Mouse (Mus musculus) liver, adult 10 weeks (tissue): ENCODE results near the gene Gm4312. TPM values are rescaled to one million over a fixed set of nuclear protein-coding genes. Genes with fewer than 3 reads are reported as not detected.

Source experiments
- polyA plus RNA-seq: library from polyadenylated mRNA; stranded (reverse); fragments of 350-450 nt; fragmentation: Illumina TruSeq; extraction: RNeasy Lipid Tissue Mini Kit (QIAGEN cat#74804); gene quantifications from one replicate; pipeline ENCODE4 v1.2.3, GENCODE M21; 2014; ENCODE audit warnings: low read depth, low replicate concordance

Gm4312 gene
- polyA plus RNA-seq, result not detected

DNA sequence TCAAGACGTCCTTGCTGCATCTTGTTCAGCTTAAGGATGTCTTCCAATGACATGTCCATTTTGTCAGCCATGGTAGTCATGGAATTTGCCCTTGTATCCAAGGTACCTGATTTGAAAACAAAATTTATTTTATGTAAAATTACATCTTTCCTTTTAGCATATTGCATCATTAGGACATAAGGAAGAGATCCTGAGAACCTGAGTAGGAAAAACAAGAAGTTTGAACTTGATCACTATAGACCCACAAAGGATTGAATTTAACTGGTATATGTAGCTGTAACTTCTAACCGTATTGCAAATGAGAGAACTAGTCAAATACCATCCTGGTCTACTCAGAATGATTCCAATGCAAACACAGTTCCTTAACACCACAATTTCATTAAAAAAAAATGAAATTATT, at the start of gene Gm4312:
Gene Gm4312, minus strand, starts transcription at position 101 of the 400 bp plus-strand sequence.

DNA sequence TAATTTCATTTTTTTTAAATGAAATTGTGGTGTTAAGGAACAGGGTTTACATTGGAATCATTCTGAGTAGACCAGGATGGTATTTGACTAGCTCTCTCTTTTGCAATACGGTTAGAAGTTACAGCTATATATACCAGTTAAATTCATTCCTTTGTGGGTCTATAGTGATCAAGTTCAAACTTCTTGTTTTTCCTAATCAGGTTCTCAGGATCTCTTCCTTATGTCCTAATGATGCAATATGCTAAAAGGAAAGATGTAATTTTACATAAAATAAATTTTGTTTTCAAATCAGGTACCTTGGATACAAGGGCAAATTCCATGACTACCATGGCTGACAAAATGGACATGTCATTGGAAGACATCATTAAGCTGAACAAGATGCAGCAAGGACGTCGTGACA, 21.3 kb downstream of the Gm4312 start, which contains the start of gene Gm4307:
Gene Gm4307, plus strand, starts transcription at position 301 of the 400 bp plus-strand sequence.

DNA sequence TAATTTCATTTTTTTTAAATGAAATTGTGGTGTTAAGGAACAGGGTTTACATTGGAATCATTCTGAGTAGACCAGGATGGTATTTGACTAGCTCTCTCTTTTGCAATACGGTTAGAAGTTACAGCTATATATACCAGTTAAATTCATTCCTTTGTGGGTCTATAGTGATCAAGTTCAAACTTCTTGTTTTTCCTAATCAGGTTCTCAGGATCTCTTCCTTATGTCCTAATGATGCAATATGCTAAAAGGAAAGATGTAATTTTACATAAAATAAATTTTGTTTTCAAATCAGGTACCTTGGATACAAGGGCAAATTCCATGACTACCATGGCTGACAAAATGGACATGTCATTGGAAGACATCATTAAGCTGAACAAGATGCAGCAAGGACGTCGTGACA, 31.6 kb downstream of the Gm4312 start, which contains the start of gene Gm4305:
Gene Gm4305, plus strand, starts transcription at position 301 of the 400 bp plus-strand sequence.

DNA sequence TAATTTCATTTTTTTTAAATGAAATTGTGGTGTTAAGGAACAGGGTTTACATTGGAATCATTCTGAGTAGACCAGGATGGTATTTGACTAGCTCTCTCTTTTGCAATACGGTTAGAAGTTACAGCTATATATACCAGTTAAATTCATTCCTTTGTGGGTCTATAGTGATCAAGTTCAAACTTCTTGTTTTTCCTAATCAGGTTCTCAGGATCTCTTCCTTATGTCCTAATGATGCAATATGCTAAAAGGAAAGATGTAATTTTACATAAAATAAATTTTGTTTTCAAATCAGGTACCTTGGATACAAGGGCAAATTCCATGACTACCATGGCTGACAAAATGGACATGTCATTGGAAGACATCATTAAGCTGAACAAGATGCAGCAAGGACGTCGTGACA, 36.7 kb downstream of the Gm4312 start, which contains the start of gene Gm4303:
Gene Gm4303, plus strand, starts transcription at position 301 of the 400 bp plus-strand sequence.

DNA sequence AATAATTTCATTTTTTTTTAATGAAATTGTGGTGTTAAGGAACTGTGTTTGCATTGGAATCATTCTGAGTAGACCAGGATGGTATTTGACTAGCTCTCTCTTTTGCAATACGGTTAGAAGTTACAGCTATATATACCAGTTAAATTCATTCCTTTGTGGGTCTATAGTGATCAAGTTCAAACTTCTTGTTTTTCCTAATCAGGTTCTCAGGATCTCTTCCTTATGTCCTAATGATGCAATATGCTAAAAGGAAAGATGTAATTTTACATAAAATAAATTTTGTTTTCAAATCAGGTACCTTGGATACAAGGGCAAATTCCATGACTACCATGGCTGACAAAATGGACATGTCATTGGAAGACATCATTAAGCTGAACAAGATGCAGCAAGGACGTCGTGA, 41.8 kb downstream of the Gm4312 start, which contains the start of gene Gm4302:
Gene Gm4302, plus strand, starts transcription at position 301 of the 400 bp plus-strand sequence.

DNA sequence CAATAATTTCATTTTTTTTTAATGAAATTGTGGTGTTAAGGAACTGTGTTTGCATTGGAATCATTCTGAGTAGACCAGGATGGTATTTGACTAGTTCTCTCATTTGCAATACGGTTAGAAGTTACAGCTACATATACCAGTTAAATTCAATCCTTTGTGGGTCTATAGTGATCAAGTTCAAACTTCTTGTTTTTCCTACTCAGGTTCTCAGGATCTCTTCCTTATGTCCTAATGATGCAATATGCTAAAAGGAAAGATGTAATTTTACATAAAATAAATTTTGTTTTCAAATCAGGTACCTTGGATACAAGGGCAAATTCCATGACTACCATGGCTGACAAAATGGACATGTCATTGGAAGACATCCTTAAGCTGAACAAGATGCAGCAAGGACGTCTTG, 47.0 kb downstream of the Gm4312 start, which contains the start of gene Gm4301:
Gene Gm4301, plus strand, starts transcription at position 301 of the 400 bp plus-strand sequence.

Other genes starting within 250 kb of the Gm4312 start
- not detected for gene Gm4301, start 46.9 kb downstream of the Gm4312 start, polyA plus RNA-seq
- gene Gm4302, start 41.7 kb downstream of the Gm4312 start, polyA plus RNA-seq, result not detected
- gene Gm4303, start 36.6 kb downstream of the Gm4312 start, polyA plus RNA-seq, result not detected
- not detected for gene Gm4305, start 31.5 kb downstream of the Gm4312 start, polyA plus RNA-seq
- not detected for gene Gm4307, start 21.2 kb downstream of the Gm4312 start, polyA plus RNA-seq
- 10.9 TPM for gene Tmtc3, start 104.8 kb upstream of the Gm4312 start, polyA plus RNA-seq
- gene Cep290, start 105.0 kb upstream of the Gm4312 start, polyA plus RNA-seq, result 3.9 TPM
- 12.2 TPM for gene 4930430F08Rik, start 207.9 kb upstream of the Gm4312 start, polyA plus RNA-seq
- gene 1700017N19Rik, start 207.9 kb upstream of the Gm4312 start, polyA plus RNA-seq, result not detected